Mouse (Mus musculus) small intestine, adult 2 months (tissue): ENCODE measurements at regions not wholly inside any gene's neighbourhood (a gene's known extent, or its start where the extent isn't known, plus 50 kb on each side); places are given as distances from the start of the nearest gene placed in this dataset.

Experiments
- H3K27ac ChIP-seq: fragments of 200-500 bp; 2 replicates; pipeline ENCODE4 v1.5.1; 2012; ENCODE audit warnings: low read depth, low read length, control low read depth, inconsistent platforms; ENCODE audit not compliant: insufficient read depth
- H3K27me3 ChIP-seq: fragments of 200-500 bp; 2 replicates; pipeline ENCODE4 v1.6.1; 2012; ENCODE audit warnings: mild to moderate bottlenecking, moderate library complexity, low read length, inconsistent platforms; ENCODE audit not compliant: control insufficient read depth, insufficient read depth
- H3K36me3 ChIP-seq: fragments of 200-500 bp; 2 replicates; pipeline ENCODE4 v1.6.1; 2012; ENCODE audit warnings: mild to moderate bottlenecking, low read length, control low read depth, inconsistent platforms; ENCODE audit not compliant: control insufficient read depth, insufficient read depth
- H3K4me1 ChIP-seq: fragments of 200-500 bp; 2 replicates; pipeline ENCODE4 v1.6.1; 2012; ENCODE audit warnings: low read length, inconsistent platforms, mixed read lengths; ENCODE audit not compliant: control insufficient read depth, insufficient read depth, insufficient read length
- H3K4me3 ChIP-seq: fragments of 200-500 bp; 2 replicates; pipeline ENCODE4 v1.5.1; 2012; ENCODE audit warnings: low read depth, mild to moderate bottlenecking, control low read depth, inconsistent platforms, low read length, moderate library complexity
- CTCF ChIP-seq: fragments of 200-500 bp; IDR thresholded peaks from 2 replicates; pipeline ENCODE4 v1.5.1; 2012; ENCODE audit warnings: low read depth, mild to moderate bottlenecking, control low read depth, inconsistent platforms, low read length, moderate library complexity, mixed read lengths; ENCODE audit not compliant: insufficient replicate concordance, insufficient read length; ENCODE audit errors: extremely low read depth
- POLR2A ChIP-seq: fragments of 200-500 bp; IDR thresholded peaks from 2 replicates; pipeline ENCODE4 v1.6.1; 2012; ENCODE audit warnings: low read depth, mild to moderate bottlenecking, control low read depth, inconsistent platforms, low read length, moderate library complexity
- WGBS: fragments of 180-500 bp; shearing (Covaris S2); methylation state at CpG from one replicate; pipeline ENCODE4 v1.1.7; 2018; 5-methylcytosine and 5-hydroxymethylcytosine counted together

GRCm38 (mm10) chrX:6261469-6261868 is 59.1 kb downstream of the Bmp15 start:
- Histone ChIP-seq H3K4me3 (no peak overlapping the region), H3K4me1 (no peaks in the 10 kb centered on the region), H3K36me3 (no peaks in the 10 kb centered on the region), H3K27me3 (no peaks in the 10 kb centered on the region), H3K27ac (no peak overlapping the region)
- TF ChIP-seq CTCF (peak; percentile 61; the same call in 1 of the 2 replicates), POLR2A (no peak)
- WGBS: 94% methylated on average over 1 of the region's 1 CpGs

GRCm38 (mm10) chrX:6258523-6258922 is 62.0 kb downstream of the Bmp15 start:
- no peak overlapping the region for H3K27ac ChIP-seq
- no peaks in the 10 kb centered on the region for H3K36me3 ChIP-seq
- 67% methylated on average over 4 of the region's 4 CpGs for WGBS
- H3K4me1 ChIP-seq: no peaks in the 10 kb centered on the region
- TF ChIP-seq CTCF (no peak), POLR2A (no peak)
- H3K27me3 ChIP-seq: no peaks in the 10 kb centered on the region
- H3K4me3 ChIP-seq: no peak overlapping the region

- no peak for TF ChIP-seq CTCF
- no peak for TF ChIP-seq POLR2A
- Histone ChIP-seq H3K27ac (no peak overlapping the region), H3K4me1 (no peaks in the 10 kb centered on the region), H3K36me3 (no peaks in the 10 kb centered on the region), H3K4me3 (no peak overlapping the region), H3K27me3 (no peaks in the 10 kb centered on the region)
Observed at GRCm38 (mm10) chrX:6254058-6254457, 66.5 kb downstream of the Bmp15 start.

GRCm38 (mm10) chrX:6252873-6253272 is 67.6 kb downstream of the Bmp15 start:
- no peak for TF ChIP-seq POLR2A
- H3K27ac ChIP-seq: no peak overlapping the region
- H3K4me1 ChIP-seq: no peaks in the 10 kb centered on the region
- no peaks in the 10 kb centered on the region for H3K27me3 ChIP-seq
- H3K4me3 ChIP-seq: no peak overlapping the region
- no peaks in the 10 kb centered on the region for H3K36me3 ChIP-seq
- 32% methylated on average over 2 of the region's 2 CpGs for WGBS
